Mouse (Mus musculus): Measurements from ENCODE around the gene Dner. TPM values are rescaled to one million over a fixed set of nuclear protein-coding genes. Genes with fewer than 3 reads are reported as not detected.

Gene Dner
- polyA plus RNA-seq, 1 experiment from 2014 or later: 0.89 TPM

DNA sequence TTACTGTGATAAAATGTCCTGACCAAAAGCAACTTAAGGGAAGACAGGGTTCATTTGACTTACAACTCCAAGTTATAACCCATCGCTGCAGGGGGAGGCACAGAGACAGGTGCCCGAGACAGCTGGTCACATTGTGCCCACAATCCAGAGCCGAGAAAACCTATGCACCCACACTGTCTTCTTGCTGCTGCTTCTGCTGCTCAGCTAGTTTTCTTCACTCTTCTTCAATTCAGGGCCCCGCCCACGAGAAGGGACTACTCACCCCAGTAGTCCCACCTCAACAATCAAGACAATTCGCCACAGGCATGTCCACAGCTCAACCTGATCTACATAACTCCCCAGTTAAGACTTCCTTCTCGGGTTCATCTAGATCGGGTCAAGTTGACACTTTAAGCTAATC lies 332.1 kb downstream of the Dner start, which contains the start of gene Pid1:
Gene Pid1 (minus strand): TSS at position 214 of the 400 bp plus-strand sequence.
- Histone ChIP-seq H3K36me3 (ENCODE audit: insufficient read depth) (no peaks in the 10 kb centered on the region), H3K9me3 (ENCODE audit: low read depth, low read length) (no peaks in the 10 kb centered on the region), H3K27me3 (ENCODE audit: insufficient read depth, low read length) (no peaks in the 10 kb centered on the region), H3K9ac (no peak within 1 kb of the TSS), H3K4me2 (no peak within 1 kb of the TSS), H3K4me3 (ENCODE audit: low read depth, low read length) (no peak within 1 kb of the TSS), H3K27ac (ENCODE audit: low read depth) (no peak within 1 kb of the TSS), H3K4me1 (ENCODE audit: insufficient read depth) (no peaks in the 10 kb centered on the region)
- ATAC-seq (ENCODE audit: insufficient read depth) (no peak), DNase-seq (no peak)
- 82% methylated on average over 8 of the region's 8 CpGs for WGBS
- TF ChIP-seq CTCF (IDR thresholded peaks at IDR 0.05; ENCODE audit: low read depth): no peak

DNA sequence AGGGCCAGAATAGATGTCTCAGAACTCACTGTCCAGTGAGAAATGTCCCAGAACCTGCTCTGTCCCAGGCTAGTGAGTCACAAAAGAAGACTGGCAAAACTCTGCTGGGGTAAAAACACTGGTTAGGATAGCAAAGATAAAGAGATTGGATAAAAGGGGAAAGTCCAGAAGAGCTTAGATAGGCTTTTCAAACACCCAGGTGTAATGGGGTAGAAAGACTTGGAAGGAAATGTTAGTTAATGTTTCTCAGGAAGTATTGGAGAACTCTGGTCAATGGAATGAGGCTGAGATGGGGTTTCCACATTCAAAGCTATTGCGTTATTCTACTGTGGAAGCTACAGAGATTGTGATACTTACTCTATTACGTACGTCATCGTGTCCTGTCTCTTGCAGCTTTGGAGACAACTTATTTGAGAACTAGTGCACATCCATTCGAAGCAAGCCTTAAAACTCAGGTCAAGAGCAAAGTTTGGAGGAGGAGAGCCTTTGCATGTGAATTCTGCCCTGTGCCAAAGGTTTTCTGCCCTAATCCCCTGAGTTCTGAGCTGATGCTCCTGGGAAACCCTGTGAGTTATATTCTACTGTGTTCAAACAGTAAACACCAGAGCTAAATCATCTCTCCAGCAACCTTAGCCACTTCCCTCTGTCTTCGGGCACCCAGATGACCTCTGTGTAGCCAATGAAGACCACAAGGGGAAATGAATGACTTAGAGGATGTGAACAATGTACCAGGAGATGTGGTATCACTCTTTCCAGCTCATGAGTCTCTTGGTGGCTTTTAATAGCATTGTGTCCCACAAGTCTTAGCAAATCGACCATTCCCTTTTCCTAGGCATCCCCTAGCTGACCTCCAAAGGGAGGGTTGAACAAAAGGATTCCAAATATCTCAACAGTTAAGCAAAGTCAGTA lies 333.1 kb downstream of the Dner start:
- DNase-seq (no peak), ATAC-seq (ENCODE audit: insufficient read depth) (no peak)
- no peaks in the 10 kb centered on the region for H3K36me3 ChIP-seq (ENCODE audit: insufficient read depth)
- no peaks in the 10 kb centered on the region for H3K9me3 ChIP-seq (ENCODE audit: low read depth, low read length)
- H3K4me1 ChIP-seq (ENCODE audit: insufficient read depth): no peaks in the 10 kb centered on the region
- H3K27me3 ChIP-seq (ENCODE audit: insufficient read depth, low read length): no peaks in the 10 kb centered on the region
- no peak overlapping the region for H3K4me3 ChIP-seq (ENCODE audit: low read depth, low read length)
- H3K4me2 ChIP-seq: no peak overlapping the region
- WGBS: 80% methylated on average over 7 of the region's 7 CpGs
- H3K27ac ChIP-seq (ENCODE audit: low read depth): no peak overlapping the region
- H3K9ac ChIP-seq: no peak overlapping the region
- no peak for TF ChIP-seq CTCF (IDR thresholded peaks at IDR 0.05; ENCODE audit: low read depth)

DNA sequence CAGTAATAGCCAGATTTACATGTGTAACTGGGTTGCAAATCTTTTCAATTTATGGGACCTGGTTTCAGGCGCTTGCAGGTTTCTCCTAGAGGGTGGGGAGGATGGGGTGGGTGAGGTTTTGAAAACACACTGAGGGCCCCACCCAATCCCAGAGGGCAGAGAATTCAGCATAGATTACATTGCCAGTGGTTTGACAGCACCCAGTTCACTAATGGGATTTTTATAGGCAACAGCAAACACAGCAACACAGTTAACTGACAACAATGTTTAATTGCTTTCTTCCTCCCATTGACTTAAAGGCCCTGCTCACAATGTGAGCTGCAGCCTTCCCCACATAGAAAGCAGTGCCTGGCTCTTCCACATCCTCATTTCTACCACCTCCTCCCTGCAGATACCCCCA lies 333.8 kb downstream of the Dner start:
- WGBS: 56% methylated on average over 1 of the region's 1 CpGs
- H3K4me3 ChIP-seq (ENCODE audit: low read depth, low read length): no peak overlapping the region
- H3K9me3 ChIP-seq (ENCODE audit: low read depth, low read length): no peaks in the 10 kb centered on the region
- no peak for ATAC-seq (ENCODE audit: insufficient read depth)
- H3K36me3 ChIP-seq (ENCODE audit: insufficient read depth): no peaks in the 10 kb centered on the region
- H3K9ac ChIP-seq: no peak overlapping the region
- TF ChIP-seq CTCF (IDR thresholded peaks at IDR 0.05; ENCODE audit: low read depth): no peak
- DNase-seq: no peak
- no peak overlapping the region for H3K4me2 ChIP-seq
- no peak overlapping the region for H3K27ac ChIP-seq (ENCODE audit: low read depth)
- H3K4me1 ChIP-seq (ENCODE audit: insufficient read depth): no peaks in the 10 kb centered on the region
- no peaks in the 10 kb centered on the region for H3K27me3 ChIP-seq (ENCODE audit: insufficient read depth, low read length)

DNA sequence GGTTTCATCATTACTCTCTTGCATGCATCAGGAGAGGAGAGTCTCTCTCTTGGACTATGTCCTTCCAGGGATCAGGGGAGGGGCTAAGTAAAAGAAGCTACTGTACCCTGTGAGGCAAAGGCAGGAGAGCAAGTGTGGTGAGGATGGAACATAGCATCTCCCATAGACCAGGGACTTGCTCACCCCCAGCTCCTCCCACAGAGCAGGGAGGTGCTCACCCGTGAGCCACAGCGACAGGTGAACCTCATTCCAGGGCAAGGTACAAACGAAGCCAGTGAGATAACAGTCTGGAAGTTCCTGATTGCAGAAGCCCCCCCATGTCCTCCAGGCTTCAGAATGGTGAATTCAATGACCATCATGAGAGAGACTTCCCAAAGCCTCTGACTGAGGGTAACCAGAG lies 334.6 kb downstream of the Dner start:
- Histone ChIP-seq H3K9ac (no peak overlapping the region), H3K9me3 (ENCODE audit: low read depth, low read length) (no peaks in the 10 kb centered on the region), H3K27ac (ENCODE audit: low read depth) (no peak overlapping the region), H3K27me3 (ENCODE audit: insufficient read depth, low read length) (no peaks in the 10 kb centered on the region), H3K36me3 (ENCODE audit: insufficient read depth) (no peaks in the 10 kb centered on the region), H3K4me1 (ENCODE audit: insufficient read depth) (no peaks in the 10 kb centered on the region), H3K4me3 (ENCODE audit: low read depth, low read length) (no peak overlapping the region), H3K4me2 (no peak overlapping the region)
- no peak for TF ChIP-seq CTCF (IDR thresholded peaks at IDR 0.05; ENCODE audit: low read depth)
- 48% methylated on average over 3 of the region's 3 CpGs for WGBS
- no peak for ATAC-seq (ENCODE audit: insufficient read depth)
- DNase-seq: no peak

DNA sequence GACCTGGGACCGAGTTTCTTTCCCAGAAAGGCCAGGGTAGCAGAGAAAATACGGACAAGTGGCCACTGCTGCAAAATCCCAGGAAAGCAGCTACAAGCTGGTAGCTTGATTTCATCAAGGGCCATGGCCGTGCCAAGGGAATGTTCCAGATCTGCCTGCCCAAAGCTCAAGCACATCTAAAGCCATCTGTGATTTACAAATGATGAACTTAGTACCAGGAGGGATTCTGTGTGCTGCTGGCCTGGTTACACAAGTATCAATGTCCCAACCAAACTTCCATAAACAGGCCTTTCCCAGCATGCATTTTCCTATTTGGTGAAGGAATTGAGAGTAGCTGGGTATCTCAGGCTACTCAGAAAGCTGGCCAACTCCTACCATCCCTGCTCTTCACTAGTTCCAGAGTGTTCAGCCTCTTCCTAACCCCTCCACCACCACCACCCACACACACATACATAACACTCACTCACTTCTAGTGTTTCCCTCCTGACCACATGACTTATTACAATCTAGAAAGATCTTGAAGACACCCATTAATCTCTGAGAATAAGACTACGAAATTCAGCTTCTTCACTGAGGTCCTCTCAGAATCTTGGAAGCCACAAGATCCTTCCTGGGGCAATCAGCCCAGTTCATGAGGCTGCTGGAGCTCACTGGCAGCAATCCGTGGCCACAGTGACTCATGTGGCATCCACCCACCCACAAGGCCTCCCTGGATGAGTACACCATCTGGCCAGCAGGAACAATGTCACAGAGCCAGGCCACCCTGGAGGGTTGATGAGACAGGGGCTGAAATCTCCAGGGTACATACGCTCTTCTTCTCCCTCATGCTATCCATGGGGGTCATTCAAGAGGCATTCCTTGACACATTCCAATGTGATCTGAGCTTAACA lies 336.2 kb downstream of the Dner start:
- no peak overlapping the region for H3K4me3 ChIP-seq (ENCODE audit: low read depth, low read length)
- 77% methylated on average over 6 of the region's 6 CpGs for WGBS
- H3K27me3 ChIP-seq (ENCODE audit: insufficient read depth, low read length): no peaks in the 10 kb centered on the region
- no peak overlapping the region for H3K9ac ChIP-seq
- H3K4me1 ChIP-seq (ENCODE audit: insufficient read depth): no peaks in the 10 kb centered on the region
- no peak overlapping the region for H3K4me2 ChIP-seq
- TF ChIP-seq CTCF (IDR thresholded peaks at IDR 0.05; ENCODE audit: low read depth): no peak
- ATAC-seq (ENCODE audit: insufficient read depth) (no peak), DNase-seq (no peak)
- H3K9me3 ChIP-seq (ENCODE audit: low read depth, low read length): no peaks in the 10 kb centered on the region
- no peak overlapping the region for H3K27ac ChIP-seq (ENCODE audit: low read depth)
- H3K36me3 ChIP-seq (ENCODE audit: insufficient read depth): no peaks in the 10 kb centered on the region

DNA sequence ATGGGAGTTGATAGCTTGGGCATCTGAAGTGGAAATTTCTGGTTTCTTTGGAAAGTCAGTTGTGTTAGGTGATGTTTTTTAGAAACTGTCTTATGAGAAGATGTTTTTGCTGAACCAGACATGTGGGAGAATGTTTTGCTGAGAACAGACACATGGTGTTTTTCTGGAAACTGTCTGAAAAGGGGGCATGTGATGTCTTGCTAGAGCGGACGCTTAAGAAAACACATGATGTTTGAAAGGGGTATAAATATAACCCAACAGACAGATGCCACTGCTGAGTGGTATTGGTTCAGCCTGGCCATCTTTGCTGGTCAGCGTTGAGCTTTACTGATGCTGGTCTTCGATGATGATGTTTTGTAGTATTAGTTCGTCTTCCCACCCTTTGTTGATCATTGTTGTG lies 338.8 kb downstream of the Dner start:
- WGBS: 79% methylated on average over 5 of the region's 5 CpGs
- no peak for ATAC-seq (ENCODE audit: insufficient read depth)
- Histone ChIP-seq H3K36me3 (ENCODE audit: insufficient read depth) (no peaks in the 10 kb centered on the region), H3K4me1 (ENCODE audit: insufficient read depth) (no peaks in the 10 kb centered on the region), H3K27ac (ENCODE audit: low read depth) (no peak overlapping the region), H3K27me3 (ENCODE audit: insufficient read depth, low read length) (no peaks in the 10 kb centered on the region), H3K4me2 (no peak overlapping the region), H3K9ac (no peak overlapping the region), H3K9me3 (ENCODE audit: low read depth, low read length) (no peaks in the 10 kb centered on the region), H3K4me3 (ENCODE audit: low read depth, low read length) (no peak overlapping the region)
- no peak for DNase-seq
- no peak for TF ChIP-seq CTCF (IDR thresholded peaks at IDR 0.05; ENCODE audit: low read depth)

DNA sequence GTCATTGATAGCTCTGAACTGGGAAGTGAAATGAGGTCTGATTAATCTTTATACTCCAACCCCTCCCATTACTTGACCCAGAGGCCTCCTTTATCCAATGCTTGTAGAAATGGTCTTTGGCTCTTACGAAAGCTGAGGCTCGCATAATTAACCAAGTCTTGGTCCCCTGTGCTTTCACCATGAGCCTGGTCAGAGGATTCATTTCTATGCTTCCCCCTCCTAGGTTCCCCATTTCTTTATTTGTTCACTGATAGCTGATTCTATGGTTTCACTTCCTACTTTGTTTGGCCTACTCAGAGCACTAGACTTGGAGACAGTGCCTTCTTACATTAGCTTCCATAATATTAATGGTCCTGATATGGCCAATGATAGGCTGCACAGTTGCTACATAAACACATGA lies 345.8 kb downstream of the Dner start:
- H3K4me1 ChIP-seq (ENCODE audit: insufficient read depth): no peaks in the 10 kb centered on the region
- TF ChIP-seq CTCF (IDR thresholded peaks at IDR 0.05; ENCODE audit: low read depth): no peak
- no peaks in the 10 kb centered on the region for H3K27me3 ChIP-seq (ENCODE audit: insufficient read depth, low read length)
- no peak overlapping the region for H3K27ac ChIP-seq (ENCODE audit: low read depth)
- no peaks in the 10 kb centered on the region for H3K36me3 ChIP-seq (ENCODE audit: insufficient read depth)
- H3K9ac ChIP-seq: no peak overlapping the region
- WGBS: 89% methylated on average over 2 of the region's 2 CpGs
- H3K9me3 ChIP-seq (ENCODE audit: low read depth, low read length): no peaks in the 10 kb centered on the region
- DNase-seq (no peak), ATAC-seq (ENCODE audit: insufficient read depth) (no peak)
- H3K4me3 ChIP-seq (ENCODE audit: low read depth, low read length): no peak overlapping the region
- no peak overlapping the region for H3K4me2 ChIP-seq

All from lung, embryonic 14.5 days (tissue).